Mouse (Mus musculus) natural killer cell, adult 2 months (primary cell): ENCODE results near the gene C87414.
"Not testable (repeated sequence)": the region's sequence is repeated elsewhere in the genome, so short reads cannot be mapped to it uniquely, and the experiment has no call there.

Experiments
- DNase-seq, 2 experiments: peaks; one replicate each; pipeline ENCODE4 v3.0.0; 2022; ENCODE audit warnings: low spot score in 2 of 2

C87414 gene

DNA sequence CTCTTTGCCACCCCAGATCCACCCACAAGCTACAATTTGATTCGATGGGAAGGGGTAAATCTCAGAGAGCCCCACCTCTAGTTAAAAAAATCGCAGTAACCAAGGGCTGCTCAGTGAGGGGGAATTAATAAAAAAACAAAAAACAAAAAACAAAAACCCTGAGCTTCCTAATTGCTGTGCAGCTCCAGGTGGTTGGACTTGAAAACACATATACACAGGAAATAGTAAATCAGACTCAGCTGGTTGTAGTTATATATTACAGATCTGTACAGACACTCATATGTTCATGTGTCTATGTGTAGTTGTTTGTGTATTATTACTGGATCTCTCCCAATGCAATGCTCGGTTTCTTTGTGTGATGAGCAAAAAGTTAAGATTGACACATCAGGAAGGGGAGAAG is at the start of gene C87414:
Gene C87414 (minus strand): TSS at position 101 of the 400 bp plus-strand sequence.
- DNase-seq = not testable (repeated sequence)

GRCm38 (mm10) chr5:93684661-93685060 is 13.3 kb upstream of the C87414 start:
- not testable (repeated sequence) for DNase-seq
